Mouse (Mus musculus) limb, embryonic 14.5 days (tissue): ENCODE data around the gene Lat2. TPM values are rescaled to one million over a fixed set of nuclear protein-coding genes. Genes with fewer than 3 reads are reported as not detected.

ENCODE experiments used
- ATAC-seq: fragments of 200-750 bp; cut with Nextera tagmentation; 2 replicates; pipeline ENCODE4 v1.8.0; 2017; ENCODE audit warnings: low read depth, moderate number of reproducible peaks, moderate TSS enrichment; ENCODE audit not compliant: low FRiP score
- DNase-seq: peaks from one replicate; pipeline ENCODE4 v3.0.0-alpha.2; 2015; ENCODE audit warnings: low spot score
- H3K27ac ChIP-seq: fragments of 300-500 bp; sonication (generic); replicated peaks from 2 replicates; pipeline ENCODE4 v1.5.1; 2014; ENCODE audit warnings: low read depth, mild to moderate bottlenecking, low read length, moderate library complexity, mixed read lengths
- H3K27me3 ChIP-seq: fragments of 300-500 bp; sonication (generic); 2 replicates; pipeline ENCODE4 v1.6.1; 2014; ENCODE audit warnings: low read length, mixed read lengths; ENCODE audit not compliant: control insufficient read depth, insufficient read depth
- H3K36me3 ChIP-seq: fragments of 300-500 bp; sonication (generic); 2 replicates; pipeline ENCODE4 v1.6.1; 2014; ENCODE audit warnings: mild to moderate bottlenecking, low read length, moderate library complexity, mixed read lengths; ENCODE audit not compliant: control insufficient read depth, insufficient read depth
- H3K4me1 ChIP-seq: fragments of 300-500 bp; sonication (generic); 2 replicates; pipeline ENCODE4 v1.6.1; 2014; ENCODE audit warnings: antibody characterized with exemption, low read length, mixed read lengths; ENCODE audit not compliant: control insufficient read depth, insufficient read depth
- H3K4me2 ChIP-seq: fragments of 300-500 bp; sonication (generic); replicated peaks from 2 replicates; pipeline ENCODE4 v1.6.1; 2014; ENCODE audit warnings: low read depth, mild to moderate bottlenecking, low read length, moderate library complexity; ENCODE audit not compliant: severe bottlenecking
- H3K4me3 ChIP-seq: fragments of 300-500 bp; sonication (generic); replicated peaks from 2 replicates; pipeline ENCODE4 v1.5.1; 2014; ENCODE audit warnings: low read length
- H3K9ac ChIP-seq: fragments of 300-500 bp; sonication (generic); 2 replicates; pipeline ENCODE4 v1.6.1; 2014; ENCODE audit warnings: mild to moderate bottlenecking, low read depth, low read length, moderate library complexity; ENCODE audit not compliant: severe bottlenecking
- H3K9me3 ChIP-seq: fragments of 300-500 bp; sonication (generic); 2 replicates; pipeline ENCODE4 v1.6.1; 2016; ENCODE audit warnings: low read length; ENCODE audit not compliant: control insufficient read depth
- POLR2A ChIP-seq: fragments of 200-500 bp; IDR thresholded peaks from 2 replicates; pipeline ENCODE4 v1.8.0; 2012; ENCODE audit warnings: inconsistent platforms, mild to moderate bottlenecking, moderate library complexity, borderline replicate concordance; ENCODE audit not compliant: insufficient read depth, insufficient read length; ENCODE audit errors: extremely low read depth
- WGBS: fragments of 180-500 bp; shearing (Covaris S2); extraction: QIAGEN DNeasy Blood & Tissue Kit; methylation state at CpG from one replicate; pipeline ENCODE4 v1.1.7; 2014; 5-methylcytosine and 5-hydroxymethylcytosine counted together
- polyA plus RNA-seq, 2 experiments: library from polyadenylated mRNA; depleted of rRNA in 1 of 2; stranded (reverse) in 1 of 2; unstranded in 1 of 2; fragments of >200 nt; fragmentation: Nextera tagmentation in 1 of 2; extraction: Ambion mirVana in 1 of 2; gene quantifications; 2 replicates each; pipeline versions ENCODE4 v1.2.1 to v1.2.3; 2012 to 2014

Lat2 gene
- polyA plus RNA-seq, 2 experiments: 3.1 to 4.4 TPM

- no peak for TF ChIP-seq POLR2A
- no peaks in the 10 kb centered on the region for H3K27me3 ChIP-seq
- H3K4me1 ChIP-seq: peaks cover 9% of the 10 kb centered on the region; the same call in 1 of the 2 replicates
Observed at GRCm38 (mm10) chr5:134584798-134585197, 30.0 kb downstream of the Lat2 start.

DNA sequence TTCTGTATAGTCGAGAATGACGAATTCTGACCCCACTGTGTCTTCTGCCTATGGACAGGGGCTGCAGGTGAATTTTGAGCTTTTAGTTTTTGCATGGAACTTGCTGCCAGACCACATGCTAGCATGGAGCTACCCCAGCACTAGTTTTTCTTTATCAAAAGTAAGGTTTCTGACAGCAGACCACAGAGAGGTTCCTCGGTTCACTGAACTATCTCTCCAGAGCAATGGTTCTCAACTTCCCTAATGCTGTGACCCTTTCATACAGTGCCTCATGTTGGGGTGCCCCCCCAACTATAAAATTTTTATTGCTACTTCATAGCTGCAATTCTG, 31.0 kb downstream of the Lat2 start:
- 87% methylated on average over 3 of the region's 3 CpGs for WGBS
- no peak overlapping the region for H3K27ac ChIP-seq
- H3K9ac ChIP-seq: peak overlapping the region; percentile 78; the same call in 1 of the 2 replicates
- no peaks in the 10 kb centered on the region for H3K9me3 ChIP-seq
- DNase-seq (no peak), ATAC-seq (no peak)
- H3K36me3 ChIP-seq: peaks cover 16% of the 10 kb centered on the region
- H3K4me3 ChIP-seq: peak overlapping the region; percentile 86
- TF ChIP-seq POLR2A: no peak
- H3K27me3 ChIP-seq: no peaks in the 10 kb centered on the region
- H3K4me2 ChIP-seq: peak overlapping the region; percentile 84
- peaks cover 9% of the 10 kb centered on the region; the same call in 1 of the 2 replicates for H3K4me1 ChIP-seq

More at GRCm38 (mm10) chr5:134584798-134585197, 30.0 kb downstream of the Lat2 start:
- Histone ChIP-seq H3K4me2 (no peak overlapping the region), H3K27ac (no peak overlapping the region), H3K9me3 (no peaks in the 10 kb centered on the region), H3K36me3 (peaks cover 17% of the 10 kb centered on the region), H3K9ac (no peak overlapping the region), H3K4me3 (no peak overlapping the region)
- no peak for ATAC-seq
- no peak for DNase-seq
- 88% methylated on average over 5 of the region's 5 CpGs for WGBS

- TF ChIP-seq POLR2A: no peak
- DNase-seq (no peak), ATAC-seq (no peak)
- Histone ChIP-seq H3K4me2 (peak overlapping the region; percentile 84), H3K4me1 (peaks cover 9% of the 10 kb centered on the region; the same call in 1 of the 2 replicates), H3K27me3 (no peaks in the 10 kb centered on the region), H3K4me3 (peak overlapping the region; percentile 86), H3K9me3 (no peaks in the 10 kb centered on the region), H3K9ac (peak overlapping the region; percentile 78), H3K27ac (no peak overlapping the region), H3K36me3 (peaks cover 12% of the 10 kb centered on the region)
- 29% methylated on average over 15 of the region's 15 CpGs for WGBS
Observed at GRCm38 (mm10) chr5:134583006-134583883, 31.6 kb downstream of the Lat2 start.

- H3K27ac ChIP-seq: no peak overlapping the region
- H3K9ac ChIP-seq: peak overlapping the region; percentile 78
- H3K4me3 ChIP-seq: peak overlapping the region; percentile 86
- no peaks in the 10 kb centered on the region for H3K27me3 ChIP-seq
- H3K9me3 ChIP-seq: no peaks in the 10 kb centered on the region
- H3K36me3 ChIP-seq: peaks cover 12% of the 10 kb centered on the region
- ATAC-seq: peak; percentile 96
- peak overlapping the region; percentile 84 for H3K4me2 ChIP-seq
- peak; percentile 46; the same call in 1 of the 2 replicates for TF ChIP-seq POLR2A
- WGBS: 9% methylated on average over 26 of the region's 30 CpGs
- peaks cover 9% of the 10 kb centered on the region; the same call in 1 of the 2 replicates for H3K4me1 ChIP-seq
- peak; percentile 96 for DNase-seq
Observed at GRCm38 (mm10) chr5:134582221-134582907, 32.5 kb downstream of the Lat2 start.

GRCm38 (mm10) chr5:134581146-134581545, 33.7 kb downstream of the Lat2 start, which contains the start of gene Rfc2:
TSS of gene Rfc2 (plus strand) at chr5:134581366.
- Histone ChIP-seq H3K4me2 (no peak within 1 kb of the TSS), H3K4me1 (peaks cover 9% of the 10 kb centered on the region; the same call in 1 of the 2 replicates), H3K4me3 (no peak within 1 kb of the TSS), H3K27me3 (no peaks in the 10 kb centered on the region), H3K9me3 (no peaks in the 10 kb centered on the region), H3K36me3 (peaks cover 3% of the 10 kb centered on the region), H3K27ac (0 out of 2 replicates have a peak within 1 kb of the TSS, but pooled peaks have one; percentile 3), H3K9ac (no peak within 1 kb of the TSS)
- TF ChIP-seq POLR2A: no peak
- 74% methylated on average over 5 of the region's 5 CpGs for WGBS
- DNase-seq (no peak), ATAC-seq (no peak)
